Mouse (Mus musculus) liver, postnatal 0 days (tissue): Measurements from ENCODE around the gene Hist1h2bk.

Experiments
- CTCF ChIP-seq: sonication (generic); IDR thresholded peaks from 2 replicates; pipeline ENCODE4 v1.5.1; 2016; ENCODE audit warnings: antibody characterized with exemption, low read depth
- EP300 ChIP-seq: IDR thresholded peaks from 2 replicates; pipeline ENCODE4 v1.6.1; 2016; ENCODE audit warnings: antibody characterized with exemption, low read depth, mild to moderate bottlenecking

GRCm38 (mm10) chr13:22037415-22037814 lies 1.7 kb downstream of the Hist1h2bk start:
- TF ChIP-seq EP300 = no peak
- no peak for TF ChIP-seq CTCF
